Mouse (Mus musculus): ENCODE data around the gene Tcf15. TPM values are rescaled to one million over a fixed set of nuclear protein-coding genes. Genes with fewer than 3 reads are reported as not detected.

Tcf15 gene
- total and polyA plus RNA-seq, 3 experiments, result not detected

DNA sequence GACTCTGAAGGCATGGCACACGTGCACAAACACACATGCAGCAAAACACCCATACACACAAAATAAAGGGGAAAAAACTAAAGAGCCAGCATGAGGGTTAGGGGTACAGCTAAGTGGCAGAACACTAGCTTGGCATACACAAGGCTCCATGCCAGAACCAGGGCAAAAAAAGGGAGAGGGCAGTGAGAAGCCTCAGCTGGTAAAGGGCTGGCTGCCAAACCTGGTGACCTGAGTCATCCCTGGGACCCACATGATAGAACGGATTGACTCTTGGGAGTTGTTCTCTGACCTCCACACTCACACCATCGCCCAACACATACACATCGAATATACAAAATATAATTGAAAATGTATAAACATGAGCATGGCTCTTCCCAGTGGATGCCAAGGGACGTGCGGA lies 33.3 kb downstream of the Tcf15 start:
- no peaks in the 10 kb centered on the region for H3K36me3 ChIP-seq (replicated peaks in 1 of 2; ENCODE audit: control insufficient read depth in 1 of 2, insufficient read depth in 1 of 2, low read length in 1 of 2)
- no peak for DNase-seq (ENCODE audit: extremely low read depth)
- H3K9me3 ChIP-seq (replicated peaks; ENCODE audit: low read length), result peaks cover 6% of the 10 kb centered on the region
- no peak for TF ChIP-seq GABPA (IDR thresholded peaks at IDR 0.05; ENCODE audit: insufficient replicate concordance, low read depth, low read length)
- no peak for TF ChIP-seq CTCF (conservative IDR thresholded peaks at IDR 0.05 in 1 of 2, IDR thresholded peaks at IDR 0.05 in 1 of 2; ENCODE audit: low read depth in 2 of 2, low read length in 2 of 2)
- TF ChIP-seq MYC (IDR thresholded peaks at IDR 0.05; ENCODE audit: low read depth, low read length), result no peak
- H3K79me2 ChIP-seq (replicated peaks; ENCODE audit: control insufficient read depth, extremely low read depth, insufficient read depth, poor library complexity, severe bottlenecking), result no peaks in the 10 kb centered on the region
- no peaks in the 10 kb centered on the region for H3K4me1 ChIP-seq (ENCODE audit: control insufficient read depth in 1 of 2, insufficient read depth in 2 of 2)
- H3K27me3 ChIP-seq (replicated peaks), result peaks cover 80% of the 10 kb centered on the region
- H3K27ac ChIP-seq (ENCODE audit: insufficient read depth, low read depth), result no peak overlapping the region
- H3K4me3 ChIP-seq (replicated peaks in 1 of 3; ENCODE audit: low read depth in 2 of 3, low read length in 2 of 3, poor library complexity in 1 of 3), result no peak overlapping the region
- no peak overlapping the region for H3K4me2 ChIP-seq (ENCODE audit: insufficient read depth, low read depth, poor library complexity, severe bottlenecking)
- dilution Hi-C loops (cut with MboI; ENCODE audit: extremely low pct_ligation_motif_present, extremely low pct_unique_long_range_greater_than_20kb, low sequenced_read_pairs) (no loop called here), in situ Hi-C loops (cut with MboI; ENCODE audit: low pct_ligation_motif_present, low pct_unique_long_range_greater_than_20kb, low sequenced_read_pairs) (no loop called here)
- no peak overlapping the region for H3K9ac ChIP-seq (ENCODE audit: insufficient read depth, low read depth)

DNA sequence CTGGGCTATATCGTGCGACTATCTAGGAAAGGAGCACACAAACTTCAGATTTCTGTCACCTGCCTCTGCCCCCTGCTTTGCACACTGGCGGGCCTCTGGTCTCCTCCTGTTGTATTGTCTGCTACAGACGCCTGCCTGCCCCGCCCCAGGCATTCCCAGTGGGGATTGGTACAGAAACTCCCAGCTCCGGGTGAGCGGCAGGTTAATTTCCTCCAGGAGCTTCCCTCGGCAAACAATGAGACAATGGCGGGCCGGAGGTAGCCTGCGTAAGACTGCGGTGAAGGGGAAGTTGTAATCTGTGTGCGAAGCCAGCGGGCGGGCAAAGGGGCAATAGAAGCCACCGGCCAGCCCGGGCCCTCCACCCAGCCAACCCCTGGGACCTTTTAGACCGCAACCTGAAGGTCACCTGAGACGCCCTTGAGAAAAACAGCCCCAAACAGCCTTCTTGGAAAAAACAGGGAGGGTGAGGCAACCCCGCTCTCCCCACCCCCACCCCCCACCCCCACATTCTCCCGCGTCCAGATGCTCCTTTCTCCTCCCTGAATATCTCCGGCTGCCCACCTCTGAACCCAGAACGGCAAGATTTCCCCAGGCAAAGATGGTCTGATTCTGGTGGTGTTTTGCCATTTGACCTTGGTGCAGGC lies 33.9 kb downstream of the Tcf15 start:
- in situ Hi-C loops (cut with MboI; ENCODE audit: low pct_ligation_motif_present, low pct_unique_long_range_greater_than_20kb, low sequenced_read_pairs), result no loop called here
- no peak overlapping the region for H3K27ac ChIP-seq (ENCODE audit: insufficient read depth, low read depth)
- no peak overlapping the region for H3K9ac ChIP-seq (ENCODE audit: insufficient read depth, low read depth)
- no peaks in the 10 kb centered on the region for H3K36me3 ChIP-seq (replicated peaks in 1 of 2; ENCODE audit: control insufficient read depth in 1 of 2, insufficient read depth in 1 of 2, low read length in 1 of 2)
- TF ChIP-seq ZKSCAN1 (IDR thresholded peaks at IDR 0.05; ENCODE audit: borderline replicate concordance, low read depth, low read length) (no peak), SIN3A (IDR thresholded peaks at IDR 0.05; ENCODE audit: low read length) (no peak), PAX5 (IDR thresholded peaks at IDR 0.05; ENCODE audit: low read length) (no peak), SMC3 (IDR thresholded peaks at IDR 0.05; ENCODE audit: low read depth, low read length) (no peak), NELFE (IDR thresholded peaks at IDR 0.05; ENCODE audit: low read depth, low read length) (no peak), MXI1 (IDR thresholded peaks at IDR 0.05; ENCODE audit: low read depth, low read length) (no peak), TCF12 (IDR thresholded peaks at IDR 0.05; ENCODE audit: low read depth, low read length) (no peak), MEF2A (IDR thresholded peaks at IDR 0.05; ENCODE audit: borderline replicate concordance, low read depth, low read length) (no peak), POLR2AphosphoS2 (IDR thresholded peaks at IDR 0.05; ENCODE audit: low read depth, low read length) (no peak), USF1 (IDR thresholded peaks at IDR 0.05; ENCODE audit: low read depth, low read length) (no peak), POLR2A (IDR thresholded peaks at IDR 0.05; ENCODE audit: low read depth, low read length) (no peak), RCOR1 (conservative IDR thresholded peaks at IDR 0.05; ENCODE audit: low read depth, low read length) (no peak), ELF1 (IDR thresholded peaks at IDR 0.05; ENCODE audit: low read depth, low read length) (no peak), EP300 (IDR thresholded peaks at IDR 0.05; ENCODE audit: low read length) (no peak), NRF1 (IDR thresholded peaks at IDR 0.05; ENCODE audit: low read depth, low read length) (no peak), MYC (IDR thresholded peaks at IDR 0.05; ENCODE audit: low read depth, low read length) (no peak), ZNF384 (IDR thresholded peaks at IDR 0.05; ENCODE audit: low read depth, low read length) (no peak), GABPA (IDR thresholded peaks at IDR 0.05; ENCODE audit: insufficient replicate concordance, low read depth, low read length) (no peak)
- no peaks in the 10 kb centered on the region for H3K4me1 ChIP-seq (ENCODE audit: control insufficient read depth in 1 of 2, insufficient read depth in 2 of 2)
- H3K27me3 ChIP-seq (replicated peaks), result peaks cover 82% of the 10 kb centered on the region
- peaks cover 6% of the 10 kb centered on the region for H3K9me3 ChIP-seq (replicated peaks; ENCODE audit: low read length)
- H3K4me2 ChIP-seq (ENCODE audit: insufficient read depth, low read depth, poor library complexity, severe bottlenecking), result no peak overlapping the region
- no peak overlapping the region for H3K4me3 ChIP-seq (replicated peaks in 1 of 3; ENCODE audit: low read depth in 2 of 3, low read length in 2 of 3, poor library complexity in 1 of 3)
- dilution Hi-C loops (cut with MboI; ENCODE audit: extremely low pct_ligation_motif_present, extremely low pct_unique_long_range_greater_than_20kb, low sequenced_read_pairs), result no loop called here
- no peak for DNase-seq (ENCODE audit: extremely low read depth)
- no peaks in the 10 kb centered on the region for H3K79me2 ChIP-seq (replicated peaks; ENCODE audit: control insufficient read depth, extremely low read depth, insufficient read depth, poor library complexity, severe bottlenecking)
